Mouse (Mus musculus): ENCODE data around the gene Tada2a.

Gene Tada2a

DNA sequence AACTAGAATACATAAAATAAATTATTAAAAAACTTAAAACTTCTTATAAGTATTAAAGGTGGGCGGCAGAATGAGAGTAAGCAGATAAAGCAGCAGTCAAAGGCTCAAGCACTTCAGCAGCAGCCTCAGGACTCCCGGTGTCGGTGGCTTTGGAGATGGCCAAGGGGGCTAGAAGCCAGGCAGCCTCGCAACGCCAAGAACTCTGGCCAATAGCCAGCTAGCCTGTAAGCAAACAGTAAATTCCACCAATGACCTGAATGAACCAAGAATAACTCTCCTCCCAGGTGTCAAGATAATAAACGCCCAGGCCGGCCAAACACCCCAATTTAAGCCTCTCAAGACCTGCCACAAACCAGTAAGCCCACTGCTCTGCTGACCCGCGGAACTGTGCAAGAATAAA, 13.8 kb downstream of the Tada2a start:
- DNase-seq (ENCODE audit: low read depth, low spot score), result no peak

DNA sequence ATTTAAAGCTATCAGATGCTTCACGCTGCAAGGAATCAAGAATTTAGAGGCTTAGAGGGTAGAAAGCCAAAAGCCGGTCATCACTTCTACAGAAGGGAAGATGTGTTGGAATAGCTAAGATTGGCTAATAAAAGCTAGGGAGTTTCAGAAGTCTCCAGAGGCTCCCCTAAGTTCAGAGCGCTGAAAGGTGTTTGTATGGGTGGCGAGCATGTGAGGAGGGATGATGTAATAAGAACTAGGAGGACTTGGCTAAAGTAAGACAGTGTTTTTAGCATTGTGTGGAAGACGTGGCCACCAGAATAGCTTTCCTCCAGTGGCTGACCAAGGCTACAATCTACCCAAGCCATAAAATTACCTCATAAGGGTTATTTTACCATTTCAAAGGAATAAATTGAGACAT, 15.8 kb downstream of the Tada2a start:
- DNase-seq (ENCODE audit: low read depth, low spot score), result no peak

DNA sequence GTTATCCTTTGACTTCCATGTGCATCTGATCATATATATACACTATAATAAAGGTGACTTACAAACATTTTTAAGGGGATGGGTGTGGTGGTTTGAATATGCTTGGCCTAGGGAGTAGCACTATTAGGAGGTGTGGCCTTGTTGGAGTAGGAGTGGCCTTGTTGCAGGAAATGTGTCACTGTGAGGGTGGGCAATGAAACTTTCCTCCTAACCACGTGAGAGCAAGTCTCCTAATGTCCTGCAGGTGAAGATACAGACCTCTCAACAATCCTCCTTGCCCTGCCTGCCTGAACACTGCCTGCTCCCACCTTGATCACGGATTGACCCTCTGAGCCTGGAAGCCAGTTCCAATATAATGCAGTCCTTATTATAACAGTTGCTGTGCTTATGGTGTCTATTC, 22.3 kb downstream of the Tada2a start:
- no peak for DNase-seq (ENCODE audit: low read depth, low spot score)

DNA sequence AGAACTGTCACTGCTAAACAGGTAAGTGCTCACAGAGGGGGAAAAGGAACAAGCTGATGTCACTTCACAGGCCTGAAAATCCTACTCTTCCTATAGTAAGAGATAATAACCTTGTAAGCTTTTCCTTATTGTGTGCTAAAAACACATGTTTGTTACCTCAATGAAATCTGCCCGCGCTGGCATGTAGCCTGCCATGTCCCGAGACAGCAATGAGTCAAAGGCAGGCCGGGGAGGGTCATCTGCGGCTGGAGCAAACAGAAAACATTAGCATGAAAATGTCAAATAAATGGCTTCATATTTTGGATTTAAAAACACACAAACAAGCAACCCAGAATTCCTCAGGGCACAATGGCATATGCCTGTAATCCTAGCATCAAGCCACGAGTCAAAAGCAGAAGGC, 25.4 kb downstream of the Tada2a start:
- no peak for DNase-seq (ENCODE audit: low read depth, low spot score)

DNA sequence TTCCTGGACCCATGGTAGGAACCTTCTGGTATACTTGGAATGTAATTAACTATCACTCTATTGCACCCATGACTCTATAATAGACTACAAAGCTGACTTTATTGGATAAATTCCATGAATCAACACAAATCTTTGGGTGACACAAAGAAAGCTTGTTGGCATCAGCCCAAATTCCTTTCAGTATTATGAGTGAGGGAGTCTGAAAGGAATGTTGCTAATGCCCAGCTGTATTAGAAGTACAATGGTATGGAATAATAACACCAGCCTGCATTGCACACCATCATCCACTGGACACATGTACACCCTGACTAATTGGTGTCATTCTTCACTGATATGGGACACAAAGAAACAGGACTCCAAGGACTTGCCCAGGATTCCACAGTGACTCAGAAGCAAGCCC, 28.2 kb downstream of the Tada2a start:
- DNase-seq (ENCODE audit: low read depth, low spot score), result no peak

DNA sequence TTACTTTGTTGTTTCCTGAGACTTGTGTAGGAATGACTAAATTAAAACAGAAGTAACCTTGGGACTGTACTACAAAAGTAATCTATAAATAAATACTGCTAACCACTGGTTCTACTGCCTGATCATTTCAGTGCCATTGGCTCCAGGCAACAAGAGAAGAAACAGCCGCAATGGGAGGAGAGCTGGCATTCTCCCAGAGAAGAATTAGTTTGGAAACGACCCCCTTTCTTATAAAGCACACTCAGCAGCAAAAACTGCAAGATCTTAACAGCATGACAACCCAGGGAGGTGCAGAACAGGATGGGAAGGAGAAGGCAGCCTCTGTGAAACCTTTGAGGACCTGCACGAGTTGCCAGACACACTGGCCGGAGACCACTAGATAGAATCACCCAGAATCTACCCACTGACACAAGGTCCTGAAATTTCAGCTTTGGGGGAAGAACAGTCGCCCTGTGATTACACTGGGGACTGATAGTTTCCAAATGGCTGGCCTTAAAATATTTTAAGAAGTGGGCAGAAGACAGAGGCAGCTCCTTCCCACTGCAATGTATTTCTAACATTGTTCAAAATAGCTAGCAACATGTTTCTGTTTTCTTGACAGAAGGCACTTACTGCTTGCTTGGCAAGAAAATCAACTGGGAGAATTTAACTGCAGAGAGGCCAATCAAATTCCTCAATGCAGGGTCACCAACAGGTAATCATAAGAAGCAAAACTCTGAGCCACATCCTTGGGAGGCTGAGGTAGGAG, 32.0 kb downstream of the Tada2a start:
- no peak for DNase-seq (ENCODE audit: low read depth, low spot score)

DNA sequence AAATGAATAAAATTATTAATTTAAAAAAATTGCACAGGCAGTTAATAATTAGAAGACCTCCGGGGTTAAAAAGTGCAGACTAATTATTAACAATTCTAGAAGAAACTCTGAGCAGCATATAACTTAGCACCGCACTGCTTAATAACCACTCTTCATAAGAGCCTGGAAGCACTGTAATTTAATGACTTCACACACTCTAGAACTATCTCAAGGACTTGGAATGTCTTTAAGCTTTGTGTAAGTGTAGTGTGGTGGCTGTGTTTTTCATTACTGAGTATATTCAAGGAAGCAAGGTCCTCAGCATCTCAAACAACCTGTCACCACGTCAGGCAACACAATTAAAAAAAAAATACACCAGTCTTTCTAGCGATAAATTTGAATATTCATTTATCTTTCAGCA, 34.3 kb downstream of the Tada2a start:
- no peak for DNase-seq (ENCODE audit: low read depth, low spot score)

DNA sequence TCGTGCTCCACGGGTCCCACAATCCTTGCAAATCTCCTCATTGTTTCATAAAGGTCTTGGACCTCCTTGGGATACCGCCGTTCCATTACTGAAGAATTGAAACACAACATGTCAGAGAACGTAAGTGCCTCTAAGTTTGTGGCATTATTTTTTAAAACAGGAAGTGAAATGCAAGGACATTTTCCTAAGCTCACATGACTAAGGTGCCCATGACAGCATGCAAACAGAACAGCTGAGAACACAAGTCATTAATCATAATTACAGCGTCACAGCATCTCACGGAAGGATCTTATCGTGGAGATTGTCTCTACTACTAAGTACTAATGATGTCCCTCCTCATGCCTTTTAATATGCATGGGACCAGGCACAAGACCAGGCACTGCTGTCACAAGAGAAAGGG, 38.8 kb downstream of the Tada2a start:
- no peak for DNase-seq (ENCODE audit: low read depth, low spot score)

DNA sequence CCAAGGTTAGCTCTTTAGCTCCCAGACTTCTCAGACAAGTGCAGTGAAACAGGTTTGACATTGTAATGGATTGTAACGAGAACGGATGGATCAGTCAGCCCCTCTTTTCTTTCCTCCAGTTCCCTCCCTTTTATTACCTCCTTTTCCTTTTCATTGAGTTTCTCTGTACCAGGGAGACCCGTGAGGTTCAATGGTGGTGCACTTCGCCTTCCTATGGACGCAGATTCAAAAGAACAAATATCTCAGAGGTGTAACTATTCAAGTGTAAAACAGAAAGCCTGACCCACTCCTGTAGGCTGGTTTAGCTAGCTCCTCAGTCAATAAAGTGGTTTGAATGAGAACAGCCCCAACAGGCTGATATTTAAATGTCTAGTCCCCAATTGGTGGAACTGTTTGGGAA, 47.5 kb downstream of the Tada2a start:
- DNase-seq (ENCODE audit: low read depth, low spot score), result no peak

DNA sequence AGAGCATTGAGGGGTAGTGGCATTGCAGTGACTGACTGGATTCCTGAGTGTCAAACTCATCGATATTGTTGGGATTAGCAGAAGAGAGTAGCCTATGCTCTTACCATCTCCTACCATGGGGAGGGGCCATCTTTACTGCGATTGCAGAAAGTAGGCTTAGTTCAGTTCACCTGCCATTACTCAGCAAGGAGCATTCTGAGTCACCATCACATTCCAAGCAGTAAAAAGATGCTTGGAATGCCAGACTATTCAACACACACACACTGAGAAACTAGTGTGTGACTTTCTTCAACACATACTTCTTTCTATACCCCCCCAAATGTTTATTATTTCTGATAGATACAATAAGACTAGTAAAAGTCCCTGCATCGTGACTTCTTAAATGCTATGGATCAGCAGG, 49.1 kb downstream of the Tada2a start:
- no peak for DNase-seq (ENCODE audit: low read depth, low spot score)

DNA sequence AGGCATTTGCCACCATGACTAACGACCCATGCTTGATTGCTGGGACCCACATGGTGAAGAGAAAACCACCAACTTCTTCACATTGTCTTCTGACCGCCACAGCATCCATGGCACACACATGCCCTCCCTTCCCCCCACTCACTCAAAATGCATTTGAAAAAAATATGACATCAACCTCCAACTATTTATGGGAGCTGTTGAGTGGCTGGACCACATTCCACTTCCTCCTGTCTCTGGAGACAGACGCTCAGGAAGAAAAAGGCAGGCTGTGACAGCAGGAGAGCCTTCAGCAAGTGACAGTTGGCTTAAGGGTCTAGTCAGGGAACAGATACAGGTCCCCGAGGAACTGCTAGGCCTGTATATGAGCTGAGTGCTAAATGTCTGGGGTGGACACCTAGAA, 49.5 kb downstream of the Tada2a start:
- no peak for DNase-seq (ENCODE audit: low read depth, low spot score)

DNA sequence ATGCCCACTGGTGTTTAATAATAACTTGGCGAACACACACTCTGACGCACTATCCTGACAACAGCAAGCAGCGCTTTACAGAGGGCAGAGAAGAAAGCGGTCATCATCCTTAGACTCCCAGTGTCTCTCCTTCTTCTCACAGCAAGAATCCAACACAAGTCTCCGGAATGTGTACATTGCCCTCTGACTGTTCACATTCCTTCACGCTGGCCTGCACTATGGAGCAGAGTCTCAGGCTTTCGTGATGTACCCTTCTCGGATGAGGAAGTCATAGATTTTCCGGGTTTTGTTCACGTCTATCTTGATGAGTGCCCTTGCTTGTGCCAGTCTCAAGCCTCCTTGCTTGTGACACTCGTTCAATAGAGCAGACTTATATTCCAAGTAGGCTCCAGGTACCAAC, 50.0 kb downstream of the Tada2a start:
- no peak for DNase-seq (ENCODE audit: low read depth, low spot score)

DNA sequence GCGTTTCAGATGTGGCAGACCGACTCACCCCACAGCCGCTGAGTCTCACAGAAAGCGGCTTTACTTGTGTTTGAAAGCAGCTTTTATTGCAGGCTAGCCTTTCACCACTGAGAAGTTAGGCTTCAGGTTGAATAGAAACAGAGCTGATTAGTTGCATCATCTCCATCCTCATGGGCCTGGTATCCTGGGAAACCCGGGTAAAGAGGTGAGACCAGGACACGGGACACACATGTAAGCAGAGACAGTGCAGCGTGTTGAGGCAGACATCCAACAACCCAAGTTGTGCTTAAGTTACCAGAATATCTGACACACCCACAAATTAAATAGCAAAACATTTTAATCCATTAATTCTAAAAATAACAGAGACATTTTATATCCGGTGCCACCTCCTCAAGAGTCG, 50.8 kb downstream of the Tada2a start:
- DNase-seq (ENCODE audit: low read depth, low spot score), result no peak

DNA sequence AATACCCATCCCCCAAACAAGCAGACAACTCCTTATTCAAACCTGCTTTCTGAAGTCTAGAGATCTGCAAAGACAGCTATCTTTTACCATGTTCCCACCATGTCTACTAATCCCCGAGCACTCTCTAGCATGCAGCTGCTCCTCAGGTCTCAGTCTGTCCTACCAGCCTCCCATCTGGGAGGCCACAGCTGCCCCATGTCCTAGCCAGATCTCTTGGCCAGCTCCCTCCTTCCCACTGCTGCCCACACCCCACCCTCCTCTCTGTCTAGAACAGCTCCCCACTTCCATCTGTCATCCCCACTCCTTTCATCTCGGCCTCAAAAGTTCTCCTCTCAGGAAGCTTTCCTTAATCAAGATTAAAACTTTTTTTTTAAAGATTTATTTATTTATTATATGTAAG, 52.4 kb downstream of the Tada2a start:
- no peak for DNase-seq (ENCODE audit: low read depth, low spot score)

DNA sequence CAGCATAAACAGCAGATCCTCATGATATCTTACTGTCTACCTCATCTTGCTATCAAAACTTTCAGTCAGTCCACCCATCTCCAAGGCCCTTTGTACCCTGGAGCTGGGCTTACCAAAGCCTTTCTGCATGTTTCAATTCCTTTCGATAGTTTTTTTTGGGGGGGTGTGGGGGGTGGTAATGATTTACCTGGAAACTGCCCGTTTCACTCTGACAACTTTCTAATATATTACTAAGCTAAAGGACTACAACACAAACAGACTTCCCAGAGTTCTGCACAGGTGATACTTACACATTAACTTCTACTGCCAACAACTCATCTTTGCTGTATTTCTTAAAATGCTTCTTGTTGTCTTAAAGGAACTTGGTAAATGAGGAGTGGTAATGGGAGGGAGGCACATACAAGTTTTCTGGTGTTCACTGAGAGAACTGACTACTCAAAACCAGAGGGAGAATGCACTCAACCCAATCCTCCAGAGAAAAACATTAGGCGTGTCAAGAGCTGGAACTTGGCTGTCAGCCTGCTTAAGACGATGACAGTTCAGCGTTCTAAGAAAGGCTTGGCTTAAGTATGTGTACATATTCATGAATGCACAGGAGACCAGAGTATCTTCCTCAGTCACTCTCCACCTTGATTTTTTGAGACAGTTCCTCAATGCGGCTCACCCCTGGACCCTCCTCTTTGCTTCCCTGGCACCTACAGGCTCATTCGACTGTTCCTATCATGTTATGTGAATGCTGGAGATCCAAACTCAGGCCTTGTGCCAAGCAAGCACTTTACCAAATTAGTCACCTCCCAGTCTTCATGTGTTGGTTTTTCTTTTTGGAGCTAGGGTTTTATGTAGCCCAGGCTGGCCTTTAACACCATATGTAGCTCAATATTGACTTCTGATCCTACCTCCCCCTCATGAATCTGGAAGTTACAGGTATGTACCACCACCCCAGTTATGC, 55.3 kb downstream of the Tada2a start:
- no peak for DNase-seq (ENCODE audit: low read depth, low spot score)

DNA sequence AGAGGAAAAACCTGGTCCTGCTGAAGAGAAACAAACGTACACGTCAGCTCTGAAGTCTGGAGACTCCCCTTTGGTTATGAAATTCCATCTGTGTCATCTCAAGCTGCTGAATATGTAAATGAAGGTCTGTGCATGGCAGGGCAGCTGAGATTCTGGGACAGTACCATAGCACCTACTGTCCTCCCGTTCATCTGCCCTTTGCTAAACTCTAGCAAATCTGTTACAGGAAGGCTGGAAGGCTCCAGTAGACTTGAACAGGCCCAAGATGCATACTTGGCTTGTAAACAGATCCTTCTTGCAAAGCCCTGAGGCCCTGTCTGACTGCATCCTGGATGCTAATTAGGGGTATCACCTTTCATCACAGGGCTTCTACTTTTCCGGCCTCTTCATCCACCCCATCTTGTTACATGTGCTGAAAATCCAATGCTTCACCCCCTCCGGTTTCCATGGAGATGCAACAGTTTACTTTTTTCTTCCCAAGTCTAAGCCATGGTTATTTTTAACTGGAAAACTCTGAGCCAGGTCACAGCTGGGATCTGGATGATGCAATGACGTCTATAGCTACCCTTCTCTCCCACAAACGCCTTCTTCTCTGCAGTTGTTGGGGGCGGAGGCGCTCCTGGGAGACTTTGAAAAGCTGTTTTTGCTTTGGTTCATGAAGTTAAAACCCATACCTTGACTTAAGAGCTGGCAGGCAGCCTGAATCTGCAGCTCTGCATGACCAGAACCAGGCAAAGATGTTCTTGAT, 56.3 kb downstream of the Tada2a start:
- no peak for DNase-seq (ENCODE audit: low read depth, low spot score)

DNA sequence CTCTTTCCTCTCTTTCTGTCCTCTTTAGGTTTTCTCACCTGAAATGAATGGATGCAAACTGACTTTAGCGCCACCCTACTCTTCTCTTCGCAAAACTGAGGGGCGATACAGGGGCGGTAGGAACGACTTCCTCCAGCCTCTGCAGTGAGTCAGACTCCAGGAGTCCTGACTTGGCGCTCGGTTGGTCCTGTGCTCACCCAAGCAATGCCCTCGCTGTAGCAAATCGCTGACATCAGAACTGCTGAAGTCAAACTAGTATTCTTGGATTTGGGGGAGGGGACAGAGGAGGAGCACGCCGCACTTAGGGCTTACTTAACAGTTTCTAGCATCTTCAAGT, 60.4 kb downstream of the Tada2a start, which contains the start of gene Dusp14:
Gene Dusp14 (minus strand): TSS at position 228 of the 337 bp plus-strand sequence.
- no peak for DNase-seq (ENCODE audit: low read depth, low spot score)

DNA sequence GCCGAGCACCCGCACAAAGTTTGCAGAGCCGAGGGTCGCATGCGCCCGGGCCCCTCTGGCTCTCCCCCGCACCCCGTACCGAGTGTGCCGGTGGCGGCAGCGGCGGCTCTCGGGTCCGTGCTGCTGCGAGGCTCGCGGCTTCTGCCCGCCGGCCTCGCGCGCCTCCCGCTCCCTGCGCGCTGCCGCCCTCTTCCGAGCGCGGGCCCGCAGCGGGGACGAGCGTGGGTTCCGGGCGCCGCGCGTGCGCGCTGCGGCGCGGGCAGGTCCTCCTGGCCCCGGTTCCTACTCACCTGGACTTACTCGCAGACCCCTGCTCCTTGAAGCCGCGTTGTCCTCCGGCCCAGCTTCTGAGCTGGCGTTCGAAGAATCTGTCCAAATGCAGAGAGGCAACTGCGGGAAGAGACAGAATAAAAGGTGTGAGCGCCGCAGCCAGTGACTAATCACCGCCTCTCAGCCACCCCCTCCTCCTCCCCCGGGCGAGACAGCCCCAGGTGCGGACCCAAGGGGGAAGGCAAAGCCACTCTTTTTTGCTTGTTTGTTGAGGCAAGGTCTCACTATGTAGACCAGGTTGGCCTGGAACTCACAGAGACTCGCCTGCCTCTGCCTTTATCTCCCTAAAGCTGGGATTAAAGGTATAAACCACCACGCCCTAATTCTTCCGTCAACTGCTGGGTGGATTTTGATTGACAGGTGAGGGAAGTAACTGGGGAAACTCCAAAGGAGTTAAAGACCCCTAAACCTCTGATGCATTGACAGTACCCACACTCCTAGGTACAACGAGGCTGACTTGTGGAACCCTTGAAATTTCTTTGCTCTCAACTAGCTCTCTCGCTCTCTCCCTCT, 61.0 kb downstream of the Tada2a start:
- no peak for DNase-seq (ENCODE audit: low read depth, low spot score)

DNA sequence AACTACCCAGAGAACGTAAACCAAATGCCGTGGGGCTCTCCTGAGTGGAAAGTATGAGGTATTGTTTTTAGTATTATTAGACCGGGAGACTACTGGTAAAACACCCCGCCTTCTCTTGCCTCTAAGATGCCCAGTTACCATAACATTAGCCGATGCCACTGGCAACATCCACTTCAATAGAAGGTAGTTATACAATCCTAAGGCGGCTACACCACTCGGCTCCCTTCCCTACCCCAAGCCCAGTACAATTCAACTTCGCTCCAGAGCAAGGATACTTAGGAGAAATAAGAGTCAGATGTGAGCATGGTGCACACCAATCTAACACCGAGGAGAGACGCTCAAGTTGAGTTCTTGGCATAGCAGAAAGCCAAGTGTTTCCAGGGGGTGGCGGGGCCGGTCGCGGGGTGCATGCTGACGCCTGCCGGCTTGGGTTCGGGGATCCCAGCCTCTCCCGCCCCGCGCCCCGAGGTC, 61.6 kb downstream of the Tada2a start:
- DNase-seq (ENCODE audit: low read depth, low spot score), result no peak

DNA sequence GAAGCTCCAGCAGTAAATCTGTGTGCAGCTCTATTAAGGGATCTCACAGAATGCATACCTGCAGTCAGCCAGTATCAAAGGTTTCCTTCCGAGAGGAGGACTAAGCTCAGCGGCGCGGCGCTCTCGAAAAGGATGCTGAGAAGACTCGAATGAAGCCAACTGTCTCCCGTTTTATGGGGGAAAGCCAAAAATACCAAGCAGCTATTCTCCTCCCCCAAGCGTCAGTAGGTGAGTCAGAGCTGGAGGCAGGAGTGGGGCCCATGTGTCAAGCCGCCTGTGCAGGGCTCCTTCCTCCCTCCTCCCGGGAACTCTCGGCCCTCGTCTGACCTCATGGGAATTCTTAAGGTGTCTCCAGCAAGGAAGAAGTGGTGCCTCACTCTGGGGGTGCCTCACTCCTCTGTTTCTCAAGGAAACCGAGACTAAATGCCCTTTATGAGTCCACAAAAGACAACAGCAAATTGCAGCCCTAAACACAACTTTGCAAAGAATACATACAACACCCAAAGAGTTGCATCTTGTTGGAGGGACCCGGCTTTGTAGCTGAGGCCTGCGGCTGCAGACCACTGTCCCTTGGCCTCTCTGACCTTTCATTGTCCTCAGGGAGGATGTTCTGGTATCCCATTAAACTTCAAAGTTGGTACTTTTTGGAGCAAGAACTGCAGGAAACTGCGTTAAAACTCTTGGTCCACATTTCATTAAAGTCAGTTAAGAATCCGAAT, 62.3 kb downstream of the Tada2a start:
- DNase-seq (ENCODE audit: low read depth, low spot score), result no peak

DNA sequence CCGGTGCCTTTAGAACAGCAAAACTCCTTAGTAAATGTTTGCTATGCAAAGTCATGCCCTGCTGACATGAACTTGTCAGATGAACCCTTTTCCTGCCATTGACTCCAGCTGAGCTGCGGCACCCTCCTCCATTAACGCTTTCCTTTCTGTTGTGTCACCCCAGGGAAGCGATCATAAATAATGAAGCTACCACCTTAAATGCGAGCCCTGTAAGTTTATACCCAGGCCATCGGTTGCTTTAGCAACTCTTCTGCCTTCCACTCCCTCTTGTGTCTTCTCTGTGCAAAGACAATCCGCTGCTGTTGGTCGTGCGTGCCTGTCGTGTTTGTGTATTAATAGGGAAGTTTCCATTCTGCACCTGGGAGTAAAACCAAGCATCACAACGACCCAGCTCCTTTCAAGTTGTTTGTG, 63.3 kb downstream of the Tada2a start:
- no peak for DNase-seq (ENCODE audit: low read depth, low spot score)
